Mouse (Mus musculus) liver, adult 2 months (tissue): ENCODE data around the gene Prm1.

Experiments
- CTCF ChIP-seq: fragments of 200-500 bp; IDR thresholded peaks from 2 replicates; pipeline ENCODE4 v1.5.1; 2011; ENCODE audit warnings: low read depth, low read length, control low read depth
- POLR2A ChIP-seq: fragments of 200-500 bp; IDR thresholded peaks from 2 replicates; pipeline ENCODE4 v1.6.1; 2011; ENCODE audit warnings: low read length, control low read depth; ENCODE audit not compliant: insufficient read depth; ENCODE audit errors: extremely low read depth

DNA sequence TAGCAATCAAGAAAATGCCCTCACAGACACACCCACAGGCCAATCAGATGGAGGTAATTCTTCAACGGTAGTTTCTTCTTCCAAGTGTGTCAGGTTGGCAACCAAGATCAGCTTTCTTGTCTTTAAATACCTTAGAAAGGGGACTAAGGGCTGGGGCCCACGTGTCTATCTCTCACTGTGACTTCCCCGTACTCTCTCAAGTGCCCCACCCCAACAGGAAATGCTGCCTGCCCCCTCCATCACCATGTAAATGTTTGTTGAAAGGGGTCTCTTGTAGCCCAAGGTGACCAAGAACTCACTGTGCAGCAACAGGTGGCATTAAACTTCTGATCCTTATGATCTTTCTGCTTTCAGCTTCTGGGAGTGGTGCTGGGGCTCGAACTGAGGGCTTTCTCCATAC, 8.1 kb upstream of the Prm1 start:
- TF ChIP-seq POLR2A (no peak), CTCF (no peak)
